Mouse (Mus musculus) left cerebral cortex, adult 18-20 months (tissue): ENCODE data around the gene Sec14l1. TPM values are rescaled to one million over a fixed set of nuclear protein-coding genes. Genes with fewer than 3 reads are reported as not detected.

Experiments used
- DNase-seq, 2 experiments: peaks; one replicate each; pipeline ENCODE4 v3.0.0; 2021 to 2022; ENCODE audit warnings: low spot score in 2 of 2, mixed read lengths in 1 of 2
- total RNA-seq, 2 experiments: library from RNA; stranded (reverse); gene quantifications; 2 replicates each; pipeline ENCODE4 v1.2.3; 2021

The Sec14l1 gene
- total RNA-seq, 2 experiments from 2014 or later: 203 to 219 TPM

DNA sequence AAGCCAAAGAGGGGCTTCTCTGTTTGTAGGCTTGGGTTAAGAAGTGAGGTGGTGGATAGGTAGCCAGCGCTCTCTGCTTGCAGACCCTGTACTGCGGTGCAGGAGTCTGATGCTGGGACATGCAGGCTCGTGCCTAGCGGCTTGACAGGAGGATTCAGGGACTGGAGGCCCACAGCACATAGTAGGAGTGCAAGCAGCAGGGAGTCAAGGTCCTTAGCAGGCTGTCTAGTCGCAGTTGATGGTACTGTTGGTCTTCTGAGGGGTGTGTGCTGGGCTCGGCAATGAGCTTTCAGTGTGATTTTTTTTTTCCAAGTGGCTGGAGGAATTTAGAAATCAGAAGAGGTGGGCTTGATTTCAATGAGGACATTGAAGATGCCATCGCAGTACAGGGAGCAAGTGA lies 36.5 kb downstream of the Sec14l1 start:
- no peak for DNase-seq

GRCm38 (mm10) chr11:117152541-117152940 lies 37.6 kb downstream of the Sec14l1 start:
- DNase-seq: no peak

DNA sequence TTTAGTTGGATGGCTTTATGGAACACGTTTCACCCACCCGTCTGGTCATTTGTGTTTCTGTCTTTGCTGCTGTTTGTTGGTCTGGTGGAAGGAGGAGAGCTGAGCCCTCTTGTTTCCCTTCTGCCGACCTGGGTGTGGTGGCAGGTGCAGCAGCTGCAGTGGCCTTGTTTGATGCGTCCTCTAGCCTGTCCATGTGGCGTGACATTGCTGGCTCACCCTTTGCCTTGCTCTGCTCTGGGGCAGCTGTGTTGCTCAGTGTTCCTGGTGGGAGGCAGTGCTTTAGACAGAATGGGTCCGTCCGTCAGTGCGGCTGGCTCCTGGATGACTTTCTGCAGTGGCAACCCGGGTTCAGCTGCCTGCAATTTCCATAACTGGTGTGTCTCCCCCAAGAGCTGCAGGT lies 38.6 kb downstream of the Sec14l1 start:
- no peak for DNase-seq

DNA sequence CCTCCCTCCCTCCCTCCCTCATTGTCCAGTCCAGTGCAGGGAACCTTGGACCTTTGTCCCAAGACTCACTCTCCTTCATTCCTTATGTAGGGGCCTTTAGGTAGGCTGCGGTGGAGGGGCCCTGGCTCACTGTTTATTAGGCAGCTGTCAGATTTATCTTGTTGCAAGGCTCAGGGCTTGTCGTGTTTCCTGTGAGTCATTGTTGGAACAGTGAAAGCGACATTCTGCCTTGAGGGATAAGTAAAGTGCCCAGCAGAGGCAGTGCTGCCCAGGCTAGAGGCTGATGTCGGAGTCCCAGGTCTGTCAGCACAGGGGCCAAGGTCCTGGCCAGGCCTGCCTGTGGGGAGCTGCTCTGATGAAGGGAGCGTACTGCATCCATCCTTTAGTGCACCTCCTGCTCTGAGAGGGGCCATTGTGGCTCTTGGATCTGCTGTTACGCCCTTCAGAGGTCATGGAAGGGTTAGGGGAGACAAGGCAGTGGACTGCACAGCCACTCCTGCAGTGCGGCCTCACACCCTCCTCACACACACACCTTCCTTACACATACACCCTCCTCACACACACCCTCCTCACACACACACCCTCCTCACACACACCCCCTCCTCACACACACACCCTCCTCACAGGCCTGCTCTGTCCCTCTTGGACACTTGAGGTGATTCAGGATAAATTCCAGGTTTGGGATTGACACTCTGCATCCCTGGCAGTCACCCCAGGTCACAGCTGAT lies 39.3 kb downstream of the Sec14l1 start:
- DNase-seq: no peak

DNA sequence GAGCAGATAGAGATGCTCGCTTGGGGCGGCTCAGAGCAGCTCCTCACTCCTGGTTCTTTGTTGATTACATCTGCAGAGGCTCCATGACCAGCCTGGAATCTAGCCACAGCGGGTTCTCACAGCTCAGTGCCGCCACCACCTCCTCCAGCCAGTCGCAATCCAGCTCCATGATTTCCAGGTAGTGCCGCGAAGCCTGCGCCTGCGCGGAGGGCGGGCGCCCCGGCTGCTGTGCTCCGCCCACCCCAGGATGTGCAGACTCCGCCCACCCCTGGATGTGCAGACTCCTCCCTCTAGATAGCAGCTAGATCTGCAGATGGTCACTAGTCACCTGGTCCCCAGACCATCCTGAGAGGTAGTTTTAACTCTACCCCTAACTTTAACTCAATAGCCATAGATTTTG lies 41.8 kb downstream of the Sec14l1 start:
- DNase-seq: peak; percentile 59 to 69

DNA sequence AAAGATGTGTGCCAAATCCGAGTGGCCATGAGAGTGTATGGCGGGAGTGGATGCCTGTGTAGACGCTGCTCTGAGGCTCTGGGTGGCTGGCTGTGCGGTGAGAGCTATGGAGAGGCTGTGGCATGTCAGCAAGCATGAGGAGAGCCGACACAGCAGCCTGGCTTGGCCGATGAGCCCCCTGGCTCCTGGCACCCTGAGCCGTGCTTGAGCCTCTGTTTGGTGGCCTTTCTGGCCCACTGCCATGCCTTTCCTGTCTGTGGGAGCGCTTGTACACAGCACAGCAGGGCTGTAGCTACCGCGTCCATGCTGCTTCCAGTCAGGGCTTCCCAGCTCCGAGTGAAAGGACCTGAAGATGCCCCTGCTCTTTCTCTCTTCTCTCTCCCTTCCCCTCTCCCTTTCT lies 43.4 kb downstream of the Sec14l1 start:
- DNase-seq: peak in 1 of 2 experiments; percentile 54

GRCm38 (mm10) chr11:117159257-117159945 lies 44.4 kb downstream of the Sec14l1 start:
- DNase-seq: no peak

DNA sequence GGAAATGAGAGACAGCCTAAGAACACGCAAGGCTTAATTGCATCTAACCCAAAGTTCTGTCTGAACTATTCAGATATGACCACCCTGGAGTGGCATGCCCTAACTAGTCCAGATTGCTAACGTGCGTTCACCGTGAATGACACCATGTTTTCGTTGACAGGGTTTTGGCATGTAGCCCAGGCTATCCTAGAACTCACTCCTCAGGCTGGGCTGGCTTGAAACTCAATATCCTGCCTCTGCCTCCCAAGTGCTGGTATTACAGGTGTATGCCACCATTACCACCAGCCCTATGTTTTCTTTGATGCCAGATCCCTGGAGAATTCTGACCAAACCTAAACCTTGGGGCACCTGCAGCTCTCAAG lies 45.0 kb downstream of the Sec14l1 start:
- no peak for DNase-seq

- no peak for DNase-seq
These were observed 45.8 kb downstream of the Sec14l1 start for GRCm38 (mm10) chr11:117160791-117161190.

DNA sequence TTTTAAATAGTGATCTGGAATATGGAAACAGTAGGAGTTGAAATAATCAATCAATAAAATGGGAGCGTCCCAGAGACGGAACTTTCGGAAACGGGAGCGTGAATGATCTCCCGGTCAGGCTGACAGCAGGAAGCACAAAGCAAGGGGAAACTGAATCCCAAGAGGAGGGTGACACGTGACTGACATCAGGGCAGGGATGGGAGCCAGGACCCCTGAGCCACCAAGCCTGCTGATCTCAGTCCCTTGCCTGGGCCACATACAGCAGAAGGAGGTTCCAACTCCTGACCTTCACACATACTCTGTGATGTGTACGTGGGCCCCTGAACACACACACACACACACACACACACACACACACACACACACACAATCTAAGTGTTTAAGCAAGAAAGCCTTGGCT lies 46.6 kb downstream of the Sec14l1 start:
- DNase-seq: no peak

GRCm38 (mm10) chr11:117163098-117163497 lies 48.1 kb downstream of the Sec14l1 start:
- DNase-seq: no peak

- no peak for DNase-seq
These were observed 48.8 kb downstream of the Sec14l1 start for GRCm38 (mm10) chr11:117163771-117164170.

GRCm38 (mm10) chr11:117168278-117169087 lies 53.5 kb downstream of the Sec14l1 start:
- no peak for DNase-seq

GRCm38 (mm10) chr11:117169088-117169635 lies 54.2 kb downstream of the Sec14l1 start:
- DNase-seq: no peak

DNA sequence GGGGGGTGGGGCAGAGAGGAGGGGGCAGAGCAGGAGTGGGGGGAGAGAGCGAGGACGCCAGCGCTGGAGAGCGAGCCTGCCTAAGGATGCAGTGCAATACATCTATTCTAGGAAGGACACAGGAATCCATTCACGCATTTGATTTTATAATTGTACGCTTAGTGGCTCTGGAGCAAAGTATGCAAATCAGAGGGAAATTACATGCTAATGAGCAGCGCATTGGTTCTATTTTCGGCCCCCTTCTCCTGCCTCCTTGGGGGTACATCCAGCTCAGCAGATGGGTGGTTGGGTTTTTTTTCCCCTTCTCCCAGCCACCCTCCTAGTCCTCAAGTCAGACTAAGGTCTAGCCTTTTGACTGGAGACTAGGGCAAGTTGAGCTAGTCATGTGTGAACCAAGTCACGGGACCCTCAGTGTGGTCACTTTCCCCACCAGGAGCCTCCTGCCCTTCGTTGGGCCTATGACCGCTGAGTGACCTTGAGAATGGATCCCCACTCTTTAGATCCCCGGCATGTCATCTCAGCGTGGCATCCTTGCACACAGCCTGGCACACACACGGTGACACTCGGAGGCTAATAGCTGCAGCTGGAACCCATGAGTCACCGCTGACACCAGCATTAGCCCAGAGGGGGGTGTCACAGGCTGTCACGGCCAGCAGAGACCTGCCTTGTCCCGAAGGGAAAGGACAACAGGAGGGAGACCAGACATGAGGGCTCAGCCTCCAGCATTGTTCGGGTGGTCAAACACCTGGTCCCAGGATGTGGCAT lies 55.0 kb downstream of the Sec14l1 start:
- DNase-seq: no peak

DNA sequence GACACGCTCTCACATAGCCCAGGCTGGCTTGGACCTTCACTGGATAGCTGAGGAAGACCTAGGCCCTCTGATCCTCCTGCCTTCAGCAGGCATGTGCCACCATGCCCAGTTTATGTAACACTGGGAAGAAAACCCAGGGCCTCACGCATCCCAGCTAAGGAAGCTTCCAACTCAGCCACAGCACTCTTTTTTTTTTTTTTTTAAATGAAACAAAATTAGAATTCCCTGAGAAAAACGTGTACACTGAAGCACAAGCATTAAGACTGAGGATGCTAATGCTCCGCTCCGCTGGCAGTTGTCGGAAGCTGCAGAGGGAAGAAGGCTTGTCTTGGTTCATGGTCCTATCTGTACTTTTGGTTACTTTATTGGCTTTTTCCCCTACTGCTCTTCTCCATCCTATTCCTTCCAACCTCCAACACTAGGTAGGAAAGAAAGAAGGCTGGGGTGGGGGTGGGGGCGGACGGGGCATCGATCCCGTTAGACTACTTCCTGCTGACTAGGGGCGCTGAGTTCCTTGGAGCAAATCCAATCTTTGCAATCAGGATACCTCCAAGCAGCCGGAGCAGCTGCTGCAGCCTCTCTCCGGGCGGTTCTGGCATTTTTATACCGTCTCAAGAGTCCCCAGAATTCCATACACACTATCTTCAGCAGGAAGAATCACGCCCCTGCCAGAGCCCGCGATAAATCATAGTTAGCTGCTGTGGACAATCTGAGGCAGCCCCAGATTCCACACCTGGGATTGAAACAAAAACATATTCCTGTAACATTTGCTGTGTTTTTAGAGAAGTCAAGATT lies 59.3 kb downstream of the Sec14l1 start:
- no peak for DNase-seq

DNA sequence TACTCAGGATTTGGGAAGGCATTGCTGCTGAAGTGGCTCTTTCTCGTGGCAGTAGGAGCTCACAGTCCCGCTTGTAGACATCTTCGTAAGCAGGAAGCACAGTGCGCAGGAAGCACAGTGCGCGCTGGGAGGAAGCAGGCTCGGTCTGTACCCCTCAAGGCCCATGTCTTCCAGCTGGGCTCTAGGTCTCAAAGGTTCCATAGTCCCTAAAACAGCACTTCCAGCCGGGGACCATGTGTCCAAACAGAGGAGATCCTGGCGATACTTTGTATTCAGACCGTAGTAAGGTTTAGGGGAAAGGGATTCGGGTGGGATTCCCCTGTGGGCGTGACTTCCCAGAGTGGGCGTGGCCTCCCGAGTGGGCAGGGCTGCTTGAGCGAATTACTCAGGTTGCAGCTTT lies 60.0 kb downstream of the Sec14l1 start:
- DNase-seq: no peak

DNA sequence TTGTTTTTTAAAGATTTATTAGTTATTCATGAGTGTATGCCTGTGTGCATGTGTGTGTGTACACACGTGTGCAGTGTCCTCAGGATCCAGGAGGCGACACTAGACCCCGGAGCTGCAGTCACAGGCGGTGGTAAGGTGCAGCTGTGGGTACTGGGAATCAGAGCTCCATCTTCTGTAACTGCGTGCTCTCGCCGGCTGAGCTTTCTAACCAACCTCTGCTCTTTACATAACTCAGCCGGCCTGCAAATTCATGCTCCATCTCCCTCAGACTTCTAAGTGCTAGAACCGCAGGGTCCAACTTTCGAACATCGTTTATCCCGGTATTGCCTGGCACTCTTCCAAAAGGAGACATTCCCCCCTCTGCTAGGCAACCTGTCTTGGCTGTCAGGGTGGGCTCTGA lies 60.5 kb downstream of the Sec14l1 start:
- DNase-seq: no peak

DNA sequence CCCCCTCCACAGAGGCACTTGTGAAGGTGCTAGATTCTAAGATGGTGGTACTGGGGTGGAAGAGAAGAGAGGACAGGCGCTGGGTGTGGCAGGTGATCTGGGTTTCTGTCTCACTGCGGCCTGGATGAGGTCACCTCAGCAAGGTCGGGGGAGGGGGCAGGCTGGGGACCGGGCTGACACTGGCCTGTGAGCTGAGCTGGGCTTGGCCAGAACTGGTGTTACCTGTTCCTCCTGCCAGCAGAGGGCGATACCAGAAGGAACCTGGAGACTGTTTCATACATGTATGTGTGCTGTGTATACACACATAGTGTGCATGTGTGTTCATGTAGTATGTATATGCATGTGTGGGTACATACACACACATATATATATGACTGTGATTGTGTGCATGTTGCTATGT lies 61.3 kb downstream of the Sec14l1 start:
- DNase-seq: no peak

- no peak for DNase-seq
These were observed 61.9 kb downstream of the Sec14l1 start for GRCm38 (mm10) chr11:117176900-117177299.
